Mouse (Mus musculus) limb, embryonic 12.5 days (tissue): ENCODE results near the gene Gyg. TPM values are rescaled to one million over a fixed set of nuclear protein-coding genes. Genes with fewer than 3 reads are reported as not detected.
A peak's percentile ranks its signal among the peaks of the same experiment; 100 is the strongest.
"Not testable (repeated sequence)": the region's sequence is repeated elsewhere in the genome, so short reads cannot be mapped to it uniquely, and the experiment has no call there.

Experiments used
- ATAC-seq: fragments of 200-750 bp; cut with Nextera tagmentation; 2 replicates; pipeline ENCODE4 v1.8.0; 2017; ENCODE audit warnings: low read depth, moderate TSS enrichment; ENCODE audit not compliant: insufficient number of reproducible peaks, insufficient read depth, low FRiP score, low TSS enrichment
- H3K27ac ChIP-seq: fragments of 300-500 bp; sonication (generic); 2 replicates; pipeline ENCODE4 v1.5.1; 2016; ENCODE audit warnings: mild to moderate bottlenecking, moderate library complexity
- H3K27me3 ChIP-seq: fragments of 300-500 bp; sonication (generic); 2 replicates; pipeline ENCODE4 v1.6.1; 2016; ENCODE audit warnings: mild to moderate bottlenecking, moderate library complexity
- H3K36me3 ChIP-seq: fragments of 300-500 bp; sonication (generic); 2 replicates; pipeline ENCODE4 v1.6.1; 2016; ENCODE audit warnings: mild to moderate bottlenecking, moderate library complexity
- H3K4me1 ChIP-seq: fragments of 300-500 bp; sonication (generic); replicated peaks from 2 replicates; pipeline ENCODE4 v1.6.1; 2016
- H3K4me2 ChIP-seq: fragments of 300-500 bp; sonication (generic); 2 replicates; pipeline ENCODE4 v1.6.1; 2016; ENCODE audit warnings: mild to moderate bottlenecking, moderate library complexity
- H3K4me3 ChIP-seq: fragments of 300-500 bp; sonication (generic); replicated peaks from 2 replicates; pipeline ENCODE4 v1.5.1; 2016; ENCODE audit warnings: mild to moderate bottlenecking
- H3K9ac ChIP-seq: fragments of 300-500 bp; sonication (generic); replicated peaks from 2 replicates; pipeline ENCODE4 v1.6.1; 2016; ENCODE audit warnings: mild to moderate bottlenecking, moderate library complexity
- H3K9me3 ChIP-seq: fragments of 300-500 bp; sonication (generic); 2 replicates; pipeline ENCODE4 v1.6.1; 2016; ENCODE audit warnings: mild to moderate bottlenecking, moderate library complexity
- WGBS: fragments of 180-500 bp; shearing (Covaris S2); methylation state at CpG from one replicate; pipeline ENCODE4 v1.1.7; 2016; 5-methylcytosine and 5-hydroxymethylcytosine counted together
- polyA plus RNA-seq: library from polyadenylated mRNA; unstranded; fragments of >200 nt; fragmentation: Nextera tagmentation; extraction: Ambion mirVana; gene quantifications from 2 replicates; pipeline ENCODE4 v1.2.1, GENCODE M21; 2016

Gyg gene
- polyA plus RNA-seq, 1 experiment from 2014 or later: 34.9 TPM

GRCm38 (mm10) chr3:20130456-20131349, 24.4 kb downstream of the Gyg start:
- H3K27me3 ChIP-seq: no peaks in the 10 kb centered on the region
- no peaks in the 10 kb centered on the region for H3K9me3 ChIP-seq
- ATAC-seq: peak; percentile 65; the same call in 1 of the 2 replicates
- no peaks in the 10 kb centered on the region for H3K4me1 ChIP-seq
- no peaks in the 10 kb centered on the region; the same call in 1 of the 2 replicates for H3K36me3 ChIP-seq
- H3K4me3 ChIP-seq: no peak overlapping the region
- 92% methylated on average over 8 of the region's 8 CpGs for WGBS
- H3K4me2 ChIP-seq: no peak overlapping the region
- H3K27ac ChIP-seq: no peak overlapping the region
- no peak overlapping the region for H3K9ac ChIP-seq

DNA sequence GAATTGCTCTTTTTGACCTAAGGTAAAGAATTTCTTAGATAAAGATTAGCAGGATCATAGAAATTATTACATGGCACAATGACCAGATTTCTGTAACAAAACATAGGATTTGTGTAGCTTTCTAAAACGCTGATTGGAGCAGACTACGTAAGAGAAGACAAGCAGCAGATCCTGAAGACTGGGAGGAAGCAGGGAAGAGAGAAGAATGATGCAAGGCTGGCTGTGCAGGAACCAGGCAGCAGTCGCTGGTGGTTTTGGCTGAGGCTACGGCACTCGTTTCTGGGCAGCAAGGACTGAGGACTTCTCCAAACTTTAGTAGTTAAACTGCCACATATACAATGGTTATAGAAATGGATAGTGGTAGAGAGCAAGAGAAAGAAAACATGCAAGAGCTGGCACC, 25.6 kb downstream of the Gyg start:
- 89% methylated on average over 5 of the region's 5 CpGs for WGBS
- Histone ChIP-seq H3K9ac (no peak overlapping the region), H3K9me3 (no peaks in the 10 kb centered on the region), H3K4me1 (no peaks in the 10 kb centered on the region), H3K27me3 (no peaks in the 10 kb centered on the region), H3K4me3 (no peak overlapping the region), H3K27ac (no peak overlapping the region), H3K4me2 (no peak overlapping the region), H3K36me3 (peaks cover 3% of the 10 kb centered on the region; the same call in 1 of the 2 replicates)
- no peak for ATAC-seq

- no peak for ATAC-seq
These were observed 28.0 kb downstream of the Gyg start for GRCm38 (mm10) chr3:20127047-20127595.

DNA sequence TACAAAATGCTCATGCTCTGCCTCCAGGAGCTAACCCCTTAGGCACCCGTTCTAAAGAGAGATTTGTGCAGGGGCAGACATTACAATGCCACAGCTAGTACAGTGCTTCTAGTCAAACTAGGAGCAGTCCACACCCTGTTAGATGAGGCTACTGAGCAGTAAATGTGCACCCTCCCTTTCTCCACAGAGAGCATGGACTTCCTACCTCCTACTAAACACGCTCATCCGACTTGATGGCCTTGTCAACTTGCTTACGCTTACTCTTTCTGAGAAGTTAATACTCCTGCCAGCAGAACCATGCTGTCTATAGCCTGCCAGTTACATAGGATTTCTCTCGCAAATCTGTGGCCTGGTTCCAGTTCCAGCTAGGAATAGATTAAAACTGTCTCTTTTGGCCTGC, 29.5 kb downstream of the Gyg start:
- H3K9me3 ChIP-seq: no peaks in the 10 kb centered on the region
- no peak overlapping the region for H3K9ac ChIP-seq
- no peaks in the 10 kb centered on the region for H3K27me3 ChIP-seq
- no peak overlapping the region for H3K4me2 ChIP-seq
- H3K4me1 ChIP-seq: no peaks in the 10 kb centered on the region
- no peak overlapping the region for H3K27ac ChIP-seq
- H3K36me3 ChIP-seq: peaks cover 10% of the 10 kb centered on the region; the same call in 1 of the 2 replicates
- WGBS: 87% methylated on average over 5 of the region's 5 CpGs
- no peak overlapping the region for H3K4me3 ChIP-seq
- ATAC-seq: no peak

More at GRCm38 (mm10) chr3:20127047-20127595, 28.0 kb downstream of the Gyg start:
- Histone ChIP-seq H3K36me3 (peaks cover 9% of the 10 kb centered on the region; the same call in 1 of the 2 replicates), H3K27ac (no peak overlapping the region), H3K4me2 (no peak overlapping the region), H3K9me3 (no peaks in the 10 kb centered on the region), H3K9ac (no peak overlapping the region), H3K4me3 (no peak overlapping the region), H3K27me3 (no peaks in the 10 kb centered on the region), H3K4me1 (no peaks in the 10 kb centered on the region)
- WGBS: 83% methylated on average over 2 of the region's 2 CpGs

DNA sequence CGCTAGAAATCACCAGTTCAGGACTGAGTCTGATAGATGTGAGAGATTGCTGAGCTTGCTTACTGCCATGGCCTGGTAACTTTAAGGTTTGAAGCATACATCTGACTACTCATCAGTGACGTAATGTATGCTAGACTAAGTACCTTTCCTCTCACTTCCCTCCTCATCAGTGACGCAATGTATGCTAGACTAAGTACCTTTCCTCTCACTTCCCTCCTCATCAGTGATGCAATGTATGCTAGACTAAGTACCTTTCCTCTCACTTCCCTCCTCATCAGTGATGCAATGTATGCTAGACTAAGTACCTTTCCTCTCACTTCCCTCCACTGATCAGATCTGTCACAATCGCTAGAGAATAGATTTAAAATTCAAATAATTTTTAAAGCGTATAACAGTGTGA, 33.5 kb downstream of the Gyg start:
- not testable (repeated sequence) for ATAC-seq, H3K4me2 ChIP-seq, H3K27ac ChIP-seq, H3K9ac ChIP-seq, H3K9me3 ChIP-seq, H3K4me1 ChIP-seq, H3K27me3 ChIP-seq, H3K4me3 ChIP-seq
- WGBS: 91% methylated on average over 5 of the region's 5 CpGs
- peaks cover 17% of the 10 kb centered on the region; the same call in 1 of the 2 replicates for H3K36me3 ChIP-seq

DNA sequence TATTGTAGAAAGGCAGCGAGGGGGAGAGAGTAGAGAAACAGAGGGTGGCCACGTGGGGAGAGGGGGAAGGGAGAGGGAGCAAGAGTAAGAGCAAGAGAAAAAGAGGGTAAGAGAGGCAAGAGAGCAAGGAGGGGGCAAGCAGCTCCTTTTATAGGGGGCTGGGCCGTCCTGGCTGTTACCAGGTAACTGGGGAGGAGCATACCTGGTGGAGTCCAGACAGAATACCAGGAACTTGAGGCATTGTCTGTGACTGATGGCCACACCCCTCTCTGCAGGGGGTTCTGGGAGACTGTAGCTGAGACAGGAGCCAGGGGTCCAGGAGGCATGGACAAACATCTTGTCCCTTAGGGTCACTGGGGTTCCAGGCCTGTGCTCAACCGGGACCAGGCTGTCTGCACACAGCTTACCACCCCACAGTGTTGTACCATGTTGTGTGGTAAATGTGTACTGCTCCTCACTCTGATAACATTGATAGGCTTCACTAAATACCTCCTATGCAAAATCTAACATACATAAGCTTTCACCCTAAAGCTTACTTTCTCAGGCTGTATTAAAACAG, 35.4 kb downstream of the Gyg start:
- Histone ChIP-seq H3K9me3 (no peaks in the 10 kb centered on the region), H3K27me3 (no peaks in the 10 kb centered on the region), H3K9ac (no peak overlapping the region), H3K4me2 (no peak overlapping the region), H3K36me3 (peaks cover 16% of the 10 kb centered on the region; the same call in 1 of the 2 replicates), H3K27ac (no peak overlapping the region), H3K4me1 (no peaks in the 10 kb centered on the region), H3K4me3 (no peak overlapping the region)
- no peak for ATAC-seq
- 77% methylated on average over 4 of the region's 4 CpGs for WGBS

DNA sequence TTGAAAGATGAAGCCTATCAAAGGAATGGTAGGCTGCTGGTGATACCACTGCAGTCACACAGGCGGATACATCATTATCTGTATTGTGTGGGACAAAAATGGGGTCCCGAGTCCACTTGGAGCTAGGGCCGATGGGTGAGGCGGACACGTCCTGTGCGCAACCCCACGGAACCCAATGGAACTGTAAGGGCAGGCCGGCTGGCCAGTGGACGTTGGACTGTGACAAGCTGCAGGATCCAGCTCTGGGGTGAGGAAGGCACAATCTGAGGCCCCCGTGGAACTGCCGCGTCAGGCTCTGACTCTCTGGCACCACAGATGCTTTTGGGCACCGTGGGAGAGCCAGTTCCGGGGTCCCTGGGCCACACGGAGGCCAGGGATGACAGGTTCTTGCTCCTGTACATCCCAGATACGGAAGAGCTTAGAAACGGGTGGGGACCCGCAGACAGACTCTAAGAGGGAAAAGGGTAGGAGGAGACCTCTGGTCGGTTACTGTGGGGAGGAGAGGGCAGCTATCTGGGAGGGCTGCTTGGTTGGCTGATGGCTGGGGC, 36.0 kb downstream of the Gyg start:
- no peak overlapping the region for H3K4me2 ChIP-seq
- H3K4me3 ChIP-seq: no peak overlapping the region
- no peak for ATAC-seq
- peaks cover 16% of the 10 kb centered on the region; the same call in 1 of the 2 replicates for H3K36me3 ChIP-seq
- no peaks in the 10 kb centered on the region for H3K27me3 ChIP-seq
- no peaks in the 10 kb centered on the region for H3K9me3 ChIP-seq
- H3K9ac ChIP-seq: no peak overlapping the region
- WGBS: 89% methylated on average over 19 of the region's 19 CpGs
- no peaks in the 10 kb centered on the region for H3K4me1 ChIP-seq
- no peak overlapping the region for H3K27ac ChIP-seq

- WGBS: 88% methylated on average over 2 of the region's 2 CpGs
- no peak overlapping the region for H3K4me3 ChIP-seq
- H3K9me3 ChIP-seq: no peaks in the 10 kb centered on the region
- H3K4me1 ChIP-seq: no peaks in the 10 kb centered on the region
- H3K27ac ChIP-seq: no peak overlapping the region
- no peak for ATAC-seq
- H3K4me2 ChIP-seq: no peak overlapping the region
- H3K27me3 ChIP-seq: no peaks in the 10 kb centered on the region
- H3K36me3 ChIP-seq: peaks cover 52% of the 10 kb centered on the region
- no peak overlapping the region for H3K9ac ChIP-seq
These were observed 43.2 kb downstream of the Gyg start for GRCm38 (mm10) chr3:20111913-20112312.

- H3K4me1 ChIP-seq: no peaks in the 10 kb centered on the region
- no peak overlapping the region for H3K27ac ChIP-seq
- H3K4me2 ChIP-seq: no peak overlapping the region
- no peaks in the 10 kb centered on the region for H3K27me3 ChIP-seq
- ATAC-seq: no peak
- H3K36me3 ChIP-seq: peaks cover 50% of the 10 kb centered on the region
- no peaks in the 10 kb centered on the region for H3K9me3 ChIP-seq
- H3K9ac ChIP-seq: no peak overlapping the region
- no peak overlapping the region for H3K4me3 ChIP-seq
- WGBS: 86% methylated on average over 5 of the region's 5 CpGs
These were observed 46.2 kb downstream of the Gyg start for GRCm38 (mm10) chr3:20108881-20109280.

- no peaks in the 10 kb centered on the region for H3K27me3 ChIP-seq
- H3K4me1 ChIP-seq: no peaks in the 10 kb centered on the region
- WGBS: 92% methylated on average over 2 of the region's 2 CpGs
These were observed 50.3 kb downstream of the Gyg start for GRCm38 (mm10) chr3:20104776-20105175.

DNA sequence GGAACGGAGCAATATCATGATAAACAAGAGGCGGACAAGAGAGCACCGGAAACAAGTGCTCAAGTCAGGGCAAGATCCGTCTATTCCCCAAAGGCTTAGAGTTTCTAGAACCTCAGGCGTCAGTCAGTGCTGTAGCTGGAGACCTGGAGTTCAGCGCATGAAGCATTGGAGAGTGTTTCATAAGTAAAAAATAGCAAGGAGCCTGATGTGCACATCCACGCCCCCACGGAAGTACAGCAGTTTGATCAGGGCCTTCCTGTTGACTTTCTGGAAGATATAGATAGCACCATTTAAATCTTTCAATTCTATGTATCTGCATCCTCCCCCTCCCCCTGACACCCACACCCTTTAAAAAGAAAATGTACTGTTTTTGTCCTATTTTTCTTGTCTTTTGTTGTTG, 50.8 kb downstream of the Gyg start:
- Histone ChIP-seq H3K27me3 (no peaks in the 10 kb centered on the region), H3K9ac (no peak overlapping the region), H3K4me3 (no peak overlapping the region), H3K27ac (no peak overlapping the region), H3K4me2 (no peak overlapping the region), H3K36me3 (peaks cover 40% of the 10 kb centered on the region), H3K4me1 (no peaks in the 10 kb centered on the region), H3K9me3 (no peaks in the 10 kb centered on the region)
- WGBS: 94% methylated on average over 8 of the region's 8 CpGs
- no peak for ATAC-seq

More at GRCm38 (mm10) chr3:20104776-20105175, 50.3 kb downstream of the Gyg start:
- Histone ChIP-seq H3K9ac (no peak overlapping the region), H3K4me3 (no peak overlapping the region), H3K4me2 (no peak overlapping the region), H3K9me3 (no peaks in the 10 kb centered on the region), H3K36me3 (peaks cover 44% of the 10 kb centered on the region), H3K27ac (no peak overlapping the region)
- ATAC-seq: no peak
